Mouse (Mus musculus): Measurements from ENCODE around the gene Cpm. TPM values are rescaled to one million over a fixed set of nuclear protein-coding genes. Genes with fewer than 3 reads are reported as not detected.
"Not testable (repeated sequence)": the region's sequence is repeated elsewhere in the genome, so short reads cannot be mapped to it uniquely, and the experiment has no call there.

Cpm gene
- polyA plus RNA-seq, 1 experiment from 2014 or later, result 5.2 TPM

DNA sequence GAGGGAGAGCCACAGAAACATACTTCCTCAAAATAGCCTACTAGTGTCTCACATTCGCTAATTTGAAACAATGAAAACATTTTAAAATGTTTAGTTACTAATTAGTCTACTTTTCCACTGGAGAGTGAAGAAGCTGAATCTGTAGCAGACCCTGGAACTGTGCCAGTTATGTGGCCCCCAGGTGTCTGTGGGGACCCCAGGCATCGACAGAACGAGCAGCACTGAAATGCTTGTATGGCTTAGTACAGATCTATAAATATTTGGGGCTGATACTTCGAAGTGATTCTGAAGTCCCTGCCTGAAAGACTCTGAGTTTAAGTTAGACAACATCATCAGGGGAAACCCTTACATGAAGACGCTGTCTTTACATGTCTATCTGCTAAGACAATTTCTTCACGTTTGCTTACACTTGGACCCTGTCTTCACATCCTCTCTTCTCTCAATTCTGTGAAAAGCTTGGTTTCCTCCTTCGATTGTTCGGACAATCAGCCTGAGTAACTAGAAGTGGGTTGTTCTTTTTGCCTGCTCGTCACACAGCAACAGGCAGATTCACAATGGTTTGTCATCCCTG is 33.0 kb upstream of the Cpm start:
- ATAC-seq (ENCODE audit: low FRiP score), result no peak
- H3K4me3 ChIP-seq (replicated peaks), result no peak overlapping the region
- H3K9me3 ChIP-seq, result no peaks in the 10 kb centered on the region
- no peaks in the 10 kb centered on the region for H3K27me3 ChIP-seq
- H3K4me1 ChIP-seq, result no peaks in the 10 kb centered on the region
- no peak overlapping the region for H3K27ac ChIP-seq
- H3K36me3 ChIP-seq (replicated peaks), result no peaks in the 10 kb centered on the region
- no peak overlapping the region for H3K4me2 ChIP-seq
- H3K9ac ChIP-seq, result no peak overlapping the region
- WGBS, result 88% methylated on average over 9 of the region's 9 CpGs

DNA sequence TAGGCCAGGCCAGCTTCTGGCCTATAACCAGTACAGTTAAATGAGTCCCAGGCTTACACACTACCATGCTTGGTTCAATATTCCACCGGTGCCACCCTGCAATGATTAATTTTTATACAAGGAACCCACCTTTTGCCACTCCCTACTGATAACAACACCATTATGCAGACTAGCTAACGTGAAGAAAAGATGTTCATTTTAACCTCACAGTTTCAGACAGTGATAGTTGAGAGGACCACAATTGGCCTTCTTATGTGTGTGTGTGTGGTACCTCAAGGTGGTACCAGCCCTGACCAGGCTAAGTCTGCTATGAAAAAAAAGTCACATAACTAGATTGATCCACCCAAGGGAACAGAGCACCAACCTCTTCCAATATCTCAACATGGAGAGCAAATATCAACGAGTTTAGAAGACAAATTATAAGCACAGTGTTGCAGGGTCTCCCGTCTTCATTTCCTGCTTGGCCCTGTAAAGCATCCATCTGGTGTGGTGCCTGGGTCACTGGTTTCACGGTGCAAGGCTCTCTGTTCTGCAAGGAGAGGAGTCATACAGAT is 32.5 kb upstream of the Cpm start:
- Histone ChIP-seq H3K4me1 (no peaks in the 10 kb centered on the region), H3K27me3 (no peaks in the 10 kb centered on the region), H3K9ac (no peak overlapping the region), H3K4me3 (replicated peaks) (no peak overlapping the region), H3K4me2 (no peak overlapping the region), H3K27ac (no peak overlapping the region), H3K36me3 (replicated peaks) (no peaks in the 10 kb centered on the region), H3K9me3 (no peaks in the 10 kb centered on the region)
- WGBS, result 85% methylated on average over 5 of the region's 5 CpGs
- no peak for ATAC-seq (ENCODE audit: low FRiP score)

DNA sequence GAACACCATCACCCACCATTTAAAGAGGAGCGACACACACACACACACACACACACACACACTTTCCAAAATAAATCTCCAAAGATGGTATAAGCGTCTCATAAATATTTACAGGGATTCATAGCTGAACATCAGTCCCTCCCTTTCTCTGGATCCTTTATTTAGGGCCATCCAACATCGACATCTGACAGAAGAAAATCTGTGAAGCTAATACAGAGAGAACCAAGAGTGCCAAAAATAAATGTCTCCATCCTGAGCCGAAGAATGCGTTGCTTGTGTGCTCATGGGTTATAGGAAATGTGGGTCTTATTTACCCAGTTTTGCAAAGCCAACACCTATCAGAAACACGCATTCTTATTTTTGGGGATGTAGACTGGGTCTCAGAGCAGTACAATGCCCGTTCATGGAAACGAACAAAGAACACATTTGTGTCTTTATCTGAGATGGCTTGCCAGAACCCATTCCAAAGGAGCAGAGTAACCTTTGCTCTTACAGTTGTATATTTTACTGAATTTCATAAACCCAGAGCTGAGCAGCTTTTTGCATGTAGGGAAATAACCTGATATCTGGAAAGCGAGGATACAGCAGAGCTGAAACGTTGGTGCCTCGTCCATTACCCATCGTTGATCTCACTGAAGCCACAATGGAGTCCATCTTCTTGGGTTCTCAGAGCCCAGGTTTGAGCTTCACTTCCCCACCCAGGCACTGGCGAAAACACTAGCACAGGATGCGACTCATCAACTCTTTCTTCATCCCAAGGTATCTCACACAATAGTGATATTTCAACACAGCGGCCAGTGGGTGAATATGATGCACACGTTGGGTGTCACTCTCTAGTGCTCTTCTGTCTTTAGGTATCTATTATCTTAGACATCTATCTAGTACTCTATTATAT is 31.7 kb upstream of the Cpm start:
- H3K4me2 ChIP-seq; H3K9me3 ChIP-seq; H3K36me3 ChIP-seq (replicated peaks); H3K4me1 ChIP-seq; H3K27ac ChIP-seq; H3K9ac ChIP-seq; H3K4me3 ChIP-seq (replicated peaks); H3K27me3 ChIP-seq; ATAC-seq (ENCODE audit: low FRiP score): not testable (repeated sequence)
- 93% methylated on average over 16 of the region's 16 CpGs for WGBS

DNA sequence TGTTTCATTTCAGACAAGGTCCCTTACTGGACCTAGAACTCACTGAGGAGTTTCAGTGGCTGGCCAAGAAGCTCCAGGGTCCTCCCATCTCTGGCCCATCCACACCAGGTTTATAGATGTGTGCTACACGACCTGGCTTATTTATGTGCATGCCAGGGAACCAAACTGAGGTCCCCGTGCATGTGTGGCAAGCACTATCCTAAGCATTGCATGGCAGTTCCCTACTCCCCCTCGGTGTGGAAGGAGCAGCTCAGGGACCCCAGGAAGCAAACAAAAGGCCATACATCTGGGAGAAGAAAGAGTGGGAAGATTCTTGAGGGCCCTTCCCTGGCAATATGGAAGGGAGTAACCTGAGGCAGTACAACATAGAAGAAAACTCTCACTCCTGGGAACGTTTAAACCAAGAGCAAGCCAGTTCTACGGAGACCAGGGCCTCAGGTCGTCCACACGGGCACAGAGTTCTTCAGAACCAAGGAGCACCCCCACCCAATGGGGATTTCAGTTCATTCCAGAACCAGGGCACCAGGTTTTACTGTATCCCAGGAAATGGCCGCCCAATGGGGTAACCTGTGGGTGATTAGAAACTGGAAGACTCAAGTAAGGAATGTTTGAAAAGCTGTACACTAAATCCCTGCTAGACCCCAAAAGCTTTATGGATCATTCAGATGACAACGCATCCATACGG is 30.9 kb upstream of the Cpm start:
- Histone ChIP-seq H3K9me3 (no peaks in the 10 kb centered on the region), H3K4me3 (replicated peaks) (no peak overlapping the region), H3K4me2 (no peak overlapping the region), H3K27ac (no peak overlapping the region), H3K4me1 (no peaks in the 10 kb centered on the region), H3K9ac (no peak overlapping the region), H3K36me3 (replicated peaks) (no peaks in the 10 kb centered on the region), H3K27me3 (no peaks in the 10 kb centered on the region)
- ATAC-seq (ENCODE audit: low FRiP score), result no peak
- 93% methylated on average over 10 of the region's 10 CpGs for WGBS

DNA sequence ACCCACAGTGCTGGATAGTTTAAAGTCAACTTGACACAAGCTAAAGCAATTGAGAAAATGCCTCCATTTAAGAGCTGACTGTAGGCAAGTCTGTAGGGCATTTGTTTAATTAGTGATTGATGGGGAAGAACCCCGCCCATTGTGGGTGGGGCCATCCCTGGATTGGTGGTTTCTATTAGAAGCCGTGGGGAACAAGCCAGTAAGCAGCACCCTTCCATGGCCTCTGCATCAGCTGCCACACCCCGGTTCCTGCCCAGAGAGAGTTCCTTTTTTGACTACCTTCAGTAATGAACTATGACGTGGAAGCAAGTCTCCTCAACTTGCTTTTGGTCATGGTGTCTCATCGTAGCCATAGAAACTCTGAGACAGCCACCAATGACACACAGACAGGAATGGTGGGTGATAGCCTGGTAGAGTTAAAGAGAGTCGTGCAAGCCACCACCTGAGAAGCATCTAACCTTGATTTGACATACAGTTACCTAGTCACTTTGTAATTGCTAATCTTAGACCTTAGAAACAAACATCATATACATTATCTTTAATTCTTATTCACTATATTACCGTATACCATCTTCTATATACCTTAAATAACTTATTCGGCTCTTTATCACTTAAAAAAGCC is 30.2 kb upstream of the Cpm start:
- 86% methylated on average over 8 of the region's 8 CpGs for WGBS
- not testable (repeated sequence) for H3K4me1 ChIP-seq; H3K4me3 ChIP-seq (replicated peaks); H3K27me3 ChIP-seq; H3K9me3 ChIP-seq; H3K4me2 ChIP-seq; H3K36me3 ChIP-seq (replicated peaks); ATAC-seq (ENCODE audit: low FRiP score); H3K27ac ChIP-seq; H3K9ac ChIP-seq

DNA sequence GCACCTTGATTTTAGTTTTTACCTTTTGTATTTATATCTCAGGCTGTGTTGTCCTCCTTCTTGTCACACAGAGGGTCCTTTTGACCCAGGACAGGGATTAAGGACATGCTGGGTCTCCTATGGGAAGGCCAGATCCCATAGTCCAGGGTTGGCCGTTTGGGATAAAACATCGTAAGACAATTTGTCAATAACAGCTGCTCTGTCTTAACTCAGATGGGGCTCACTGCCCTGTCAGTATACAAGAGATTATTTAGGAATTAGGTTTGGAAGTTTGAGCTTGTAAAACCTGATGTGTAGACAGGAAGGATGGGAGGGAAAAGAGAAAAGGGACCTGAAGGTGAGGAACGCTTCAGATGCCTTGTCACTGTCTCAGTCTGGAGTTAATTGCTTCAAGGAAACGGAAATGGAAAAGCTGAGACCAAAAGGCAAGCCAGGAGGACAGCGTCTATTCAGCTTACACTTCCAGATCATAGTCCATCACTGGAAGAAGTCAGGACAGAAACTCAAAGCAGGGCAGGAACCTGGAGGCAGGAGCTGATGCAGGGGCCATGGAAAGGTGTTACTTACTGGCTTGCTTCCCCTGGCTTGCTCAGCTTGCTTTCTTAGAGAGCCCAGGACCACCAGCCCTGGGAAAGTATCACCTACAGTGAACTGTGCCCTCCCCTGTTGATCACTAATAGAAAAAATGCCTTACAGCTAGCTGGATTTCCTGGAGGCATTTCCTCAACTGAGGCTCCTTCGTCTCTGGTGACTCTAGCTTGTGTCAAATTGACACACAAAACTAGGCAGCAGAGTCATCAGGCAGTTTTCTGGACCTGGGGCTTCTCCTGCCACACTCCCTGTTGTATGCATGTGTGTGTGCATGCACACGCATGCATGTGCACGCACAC is 27.9 kb upstream of the Cpm start:
- ATAC-seq (ENCODE audit: low FRiP score), result no peak
- no peak overlapping the region for H3K4me2 ChIP-seq
- H3K4me1 ChIP-seq, result no peaks in the 10 kb centered on the region
- no peaks in the 10 kb centered on the region for H3K36me3 ChIP-seq (replicated peaks)
- no peaks in the 10 kb centered on the region for H3K9me3 ChIP-seq
- H3K9ac ChIP-seq, result no peak overlapping the region
- H3K4me3 ChIP-seq (replicated peaks), result no peak overlapping the region
- H3K27me3 ChIP-seq, result no peaks in the 10 kb centered on the region
- WGBS, result 80% methylated on average over 8 of the region's 8 CpGs
- no peak overlapping the region for H3K27ac ChIP-seq

DNA sequence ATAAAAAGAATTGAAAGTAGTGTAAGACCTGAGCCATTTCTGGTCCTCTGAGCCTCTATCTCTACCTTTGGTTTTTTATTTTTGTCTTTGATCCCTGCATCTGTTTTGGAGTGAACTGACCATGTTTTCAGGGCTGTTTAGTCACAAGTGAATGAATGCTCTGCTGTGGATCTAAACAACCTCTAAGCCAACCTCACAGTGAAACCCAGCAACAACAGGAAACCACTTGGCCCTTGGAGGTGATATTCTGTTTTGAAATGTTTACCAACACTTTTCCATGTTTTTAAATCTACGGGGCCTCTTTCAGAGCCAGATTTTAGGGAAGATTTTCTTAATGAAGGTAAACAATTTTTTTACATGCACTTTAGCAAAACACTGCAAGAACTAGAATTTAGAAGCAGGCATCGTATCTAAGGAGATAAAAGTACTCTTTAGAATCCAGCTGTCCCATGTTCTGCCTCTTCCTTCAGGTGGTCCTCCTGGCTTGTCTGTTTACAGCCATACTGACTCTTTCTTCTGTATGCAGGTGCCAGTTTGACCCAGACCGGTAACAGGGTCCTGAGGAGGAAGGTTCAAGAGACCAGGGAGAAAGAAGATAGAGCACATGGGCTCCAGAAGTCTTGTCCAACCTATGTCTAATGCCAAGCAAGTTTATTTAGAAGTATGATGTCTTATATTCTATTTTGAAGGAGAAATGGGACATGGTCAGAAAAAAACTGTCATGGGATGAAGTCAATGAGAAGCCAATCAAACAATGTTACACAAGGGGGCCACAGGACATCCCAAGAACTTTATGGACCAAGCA is 26.8 kb upstream of the Cpm start:
- Histone ChIP-seq H3K36me3 (replicated peaks) (no peaks in the 10 kb centered on the region), H3K27me3 (no peaks in the 10 kb centered on the region), H3K9ac (no peak overlapping the region), H3K9me3 (no peaks in the 10 kb centered on the region), H3K4me2 (no peak overlapping the region), H3K27ac (no peak overlapping the region), H3K4me1 (no peaks in the 10 kb centered on the region), H3K4me3 (replicated peaks) (no peak overlapping the region)
- ATAC-seq (ENCODE audit: low FRiP score), result no peak
- 93% methylated on average over 3 of the region's 3 CpGs for WGBS

DNA sequence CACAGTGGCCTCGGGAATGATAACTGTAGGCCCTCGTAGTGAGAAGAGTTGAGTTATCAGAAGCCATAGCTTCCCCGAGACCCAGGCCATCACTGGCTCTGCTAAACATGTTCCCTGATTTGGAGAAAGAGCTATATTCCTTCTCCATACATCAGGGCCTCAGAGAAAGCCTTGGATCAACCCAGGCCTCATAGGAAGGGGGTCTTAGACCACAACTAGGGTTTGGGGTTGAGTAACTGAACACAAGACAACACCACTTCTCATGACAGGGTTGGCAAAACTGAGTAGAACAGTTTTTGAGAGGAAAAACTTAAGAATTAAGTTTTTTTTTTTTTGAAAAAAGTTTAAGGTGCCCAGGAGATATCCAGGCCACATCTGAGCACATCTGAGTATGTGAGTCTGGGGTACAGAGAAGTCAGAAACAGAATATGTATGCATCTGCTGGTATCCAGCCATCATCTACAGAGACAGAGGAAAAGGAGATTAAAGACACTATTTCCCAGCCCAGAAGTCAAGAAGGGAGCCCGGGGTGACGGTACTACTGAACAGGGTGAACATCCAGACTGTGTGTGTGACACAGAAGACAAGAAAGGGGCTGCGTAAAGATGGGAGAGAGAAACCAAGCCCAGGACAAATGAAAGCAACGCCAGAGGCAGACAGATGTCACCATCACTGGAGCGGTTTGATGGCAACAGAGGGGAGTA is 26.0 kb upstream of the Cpm start:
- H3K4me1 ChIP-seq, result no peaks in the 10 kb centered on the region
- WGBS, result 89% methylated on average over 8 of the region's 8 CpGs
- no peak for ATAC-seq (ENCODE audit: low FRiP score)

DNA sequence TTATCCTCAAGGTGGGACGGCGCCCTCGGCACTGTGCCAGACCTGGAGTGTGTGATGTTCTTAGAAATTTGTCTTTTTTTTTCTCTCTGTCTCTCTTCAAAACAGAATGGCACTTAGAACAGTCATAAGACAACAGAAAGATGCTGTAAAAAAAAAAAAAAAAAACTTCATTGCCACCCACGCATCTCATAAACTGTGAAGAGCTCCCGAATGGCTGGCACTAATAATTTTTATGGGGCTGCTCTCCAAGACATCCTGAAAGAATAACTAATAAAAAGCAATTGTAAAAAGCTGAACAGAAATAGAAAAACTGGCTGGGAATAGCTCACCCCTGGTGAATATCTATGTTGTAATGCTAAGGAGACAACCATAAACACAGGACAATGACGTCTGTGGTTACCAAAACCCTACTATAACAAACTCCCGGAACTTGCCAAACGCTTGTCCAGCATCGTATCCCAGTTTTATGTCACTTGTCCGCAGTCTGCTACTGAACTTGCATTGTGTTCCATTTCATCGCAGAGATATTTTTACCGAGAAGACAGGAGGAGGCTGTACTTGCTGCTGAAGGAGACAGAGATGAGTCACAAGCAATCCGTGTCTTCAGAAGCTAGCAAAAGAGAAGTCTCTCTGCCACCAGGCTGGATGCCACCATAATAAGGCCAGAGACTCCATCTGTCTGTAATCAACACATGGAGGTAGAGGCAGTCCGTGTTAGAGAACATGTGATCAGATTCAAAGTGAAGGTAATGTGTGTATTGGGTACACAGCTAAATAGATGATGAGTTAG is 25.3 kb upstream of the Cpm start:
- Histone ChIP-seq H3K27ac (no peak overlapping the region), H3K27me3 (no peaks in the 10 kb centered on the region), H3K4me3 (replicated peaks) (no peak overlapping the region), H3K36me3 (replicated peaks) (no peaks in the 10 kb centered on the region), H3K9me3 (no peaks in the 10 kb centered on the region), H3K9ac (no peak overlapping the region), H3K4me1 (no peaks in the 10 kb centered on the region), H3K4me2 (no peak overlapping the region)
- WGBS, result 89% methylated on average over 14 of the region's 14 CpGs
- ATAC-seq (ENCODE audit: low FRiP score), result no peak

More for the DNA sequence above, 26.0 kb upstream of the Cpm start:
- no peak overlapping the region for H3K27ac ChIP-seq
- no peaks in the 10 kb centered on the region for H3K9me3 ChIP-seq
- no peaks in the 10 kb centered on the region for H3K27me3 ChIP-seq
- H3K4me3 ChIP-seq (replicated peaks), result no peak overlapping the region
- no peaks in the 10 kb centered on the region for H3K36me3 ChIP-seq (replicated peaks)
- no peak overlapping the region for H3K9ac ChIP-seq
- H3K4me2 ChIP-seq, result no peak overlapping the region

DNA sequence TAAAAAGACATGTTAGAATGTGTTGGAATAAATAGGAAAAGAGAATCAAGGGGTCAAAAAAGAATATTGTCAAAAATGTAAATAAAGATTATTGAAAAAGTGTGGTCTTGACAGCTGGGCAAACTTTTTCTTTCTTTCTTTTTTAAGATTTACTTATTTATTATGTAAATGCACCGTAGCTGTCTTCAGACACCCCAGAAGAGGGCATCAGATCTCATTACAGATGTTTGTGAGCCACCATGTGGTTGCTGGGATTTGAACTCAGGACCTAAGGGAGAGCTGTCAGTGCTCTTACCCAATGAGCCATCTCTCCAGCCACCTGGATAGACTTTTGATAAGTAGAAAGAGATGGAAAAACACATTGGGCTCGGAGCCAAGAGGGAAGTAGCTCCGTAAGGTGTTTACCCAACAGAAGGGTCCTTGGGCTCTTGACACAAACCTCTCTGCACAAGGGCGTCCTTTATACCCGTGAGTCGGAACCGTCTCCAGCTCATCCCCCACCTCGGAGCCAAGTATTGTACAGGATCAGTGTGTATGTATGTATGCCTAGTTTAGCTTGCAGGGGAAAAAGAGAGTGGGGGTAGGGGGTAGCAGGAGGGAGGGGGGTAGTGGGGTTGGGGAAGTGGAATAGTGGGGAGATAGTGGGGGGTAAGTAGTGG is 24.5 kb upstream of the Cpm start:
- Histone ChIP-seq H3K27me3 (no peaks in the 10 kb centered on the region), H3K4me1 (no peaks in the 10 kb centered on the region), H3K9ac (no peak overlapping the region), H3K27ac (no peak overlapping the region), H3K4me3 (replicated peaks) (no peak overlapping the region), H3K36me3 (replicated peaks) (no peaks in the 10 kb centered on the region), H3K4me2 (no peak overlapping the region), H3K9me3 (no peaks in the 10 kb centered on the region)
- ATAC-seq (ENCODE audit: low FRiP score), result no peak
- 92% methylated on average over 8 of the region's 8 CpGs for WGBS

All from forebrain, embryonic 12.5 days (tissue).